Mouse (Mus musculus): ENCODE data around the gene Gm9936.
"Not testable (repeated sequence)": the region's sequence is repeated elsewhere in the genome, so short reads cannot be mapped to it uniquely, and the experiment has no call there.

Gene Gm9936

GRCm38 (mm10) chr5:114858582-114858981, at the start of gene Gm9936:
TSS of gene Gm9936 (minus strand) at chr5:114858682.
- no peak for DNase-seq

GRCm38 (mm10) chr5:114902413-114902812, 43.9 kb upstream of the Gm9936 start:
- peak; percentile 74 for DNase-seq

GRCm38 (mm10) chr5:114898857-114899256, 40.4 kb upstream of the Gm9936 start:
- no peak for DNase-seq

GRCm38 (mm10) chr5:114897374-114897793, 38.9 kb upstream of the Gm9936 start:
- DNase-seq = peak; percentile 64

GRCm38 (mm10) chr5:114896688-114897373, 38.3 kb upstream of the Gm9936 start, which contains the start of gene Oasl2:
TSS of gene Oasl2 (plus strand) at chr5:114896936.
- DNase-seq = no peak

GRCm38 (mm10) chr5:114895542-114895941, 37.1 kb upstream of the Gm9936 start:
- DNase-seq = no peak

- DNase-seq = no peak
Measured at GRCm38 (mm10) chr5:114888995-114889394, 30.5 kb upstream of the Gm9936 start.

GRCm38 (mm10) chr5:114886801-114887200, 28.3 kb upstream of the Gm9936 start:
- no peak for DNase-seq

GRCm38 (mm10) chr5:114883022-114883421, 24.5 kb upstream of the Gm9936 start:
- no peak for DNase-seq

- DNase-seq = not testable (repeated sequence)
Measured at GRCm38 (mm10) chr5:114882319-114882718, 23.8 kb upstream of the Gm9936 start.

- DNase-seq = no peak
Measured at GRCm38 (mm10) chr5:114879399-114879798, 20.9 kb upstream of the Gm9936 start.

- no peak for DNase-seq
Measured at GRCm38 (mm10) chr5:114877487-114877886, 19.0 kb upstream of the Gm9936 start.

GRCm38 (mm10) chr5:114876331-114876730, 17.8 kb upstream of the Gm9936 start:
- no peak for DNase-seq

- DNase-seq = peak; percentile 60
Measured at GRCm38 (mm10) chr5:114875858-114876257, 17.4 kb upstream of the Gm9936 start.

GRCm38 (mm10) chr5:114865279-114865678, 6.8 kb upstream of the Gm9936 start:
- no peak for DNase-seq

GRCm38 (mm10) chr5:114864813-114865212, 6.3 kb upstream of the Gm9936 start:
- no peak for DNase-seq

GRCm38 (mm10) chr5:114861730-114862129, 3.2 kb upstream of the Gm9936 start:
- DNase-seq = peak; percentile 40

GRCm38 (mm10) chr5:114859253-114859652, 771 bp upstream of the Gm9936 start:
- peak; percentile 83 for DNase-seq

GRCm38 (mm10) chr5:114853364-114853763, 5.1 kb downstream of the Gm9936 start, which contains the start of gene 4930519G04Rik:
TSS of gene 4930519G04Rik (plus strand) at chr5:114853664.
- not testable (repeated sequence) for DNase-seq

GRCm38 (mm10) chr5:114851565-114852236, 6.8 kb downstream of the Gm9936 start:
- no peak for DNase-seq

- not testable (repeated sequence) for DNase-seq
Measured at GRCm38 (mm10) chr5:114844371-114844770, 14.1 kb downstream of the Gm9936 start.

- DNase-seq = no peak
Measured at GRCm38 (mm10) chr5:114842674-114843073, 15.8 kb downstream of the Gm9936 start.

- DNase-seq = not testable (repeated sequence)
Measured at GRCm38 (mm10) chr5:114842155-114842554, 16.3 kb downstream of the Gm9936 start.

- not testable (repeated sequence) for DNase-seq
Measured at GRCm38 (mm10) chr5:114840481-114840880, 18.0 kb downstream of the Gm9936 start.

Measured in kidney, postnatal 10 days (tissue).